Mouse (Mus musculus): ENCODE measurements at regions not wholly inside any gene's neighbourhood (a gene's known extent, or its start where the extent isn't known, plus 50 kb on each side); places are given as distances from the start of the nearest gene placed in this dataset.

DNA sequence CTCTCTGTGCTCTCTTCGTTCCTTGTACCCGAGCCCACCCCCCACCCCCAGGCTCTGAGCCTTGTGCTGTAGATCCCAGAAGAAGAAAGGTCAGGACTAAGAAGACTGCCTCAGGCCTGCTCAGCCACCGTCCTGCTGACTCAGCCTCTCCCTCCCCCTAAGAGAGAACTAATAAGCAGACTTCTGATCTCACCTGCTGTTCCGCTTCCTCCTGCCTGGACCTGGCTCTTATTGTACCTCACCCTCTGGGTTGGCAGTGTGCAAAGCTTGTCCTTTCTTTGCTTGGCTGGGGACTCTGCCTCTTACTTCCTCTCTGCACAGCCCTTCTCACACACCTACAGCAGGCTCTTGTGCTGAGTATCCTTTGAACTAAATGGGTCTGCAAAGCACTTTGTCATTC lies 91.3 kb upstream of the Serbp1 start:
- TF ChIP-seq MAFK (IDR thresholded peaks at IDR 0.05; ENCODE audit: insufficient read depth, low read depth, low read length) (peak; percentile 94), ZC3H11A (IDR thresholded peaks at IDR 0.05; ENCODE audit: borderline replicate concordance, low read depth, low read length) (no peak)
